Mouse (Mus musculus) MEL (cell line): ENCODE results near the gene Dhcr24. TPM values are rescaled to one million over a fixed set of nuclear protein-coding genes. Genes with fewer than 3 reads are reported as not detected.
A peak's percentile ranks its signal among the peaks of the same experiment; 100 is the strongest.

Experiments used
- DNase-seq: peaks from one replicate; pipeline ENCODE4 v3.0.0; 2011; ENCODE audit warnings: low read depth, low spot score
- H3K27ac ChIP-seq: 2 replicates; pipeline ENCODE4 v1.5.1; 2012; ENCODE audit warnings: low read depth, mild to moderate bottlenecking, control low read depth, low read length, moderate library complexity; ENCODE audit not compliant: control insufficient read depth
- H3K27me3 ChIP-seq, 2 experiments: fragments of 150-350 bp in 1 of 2; sonication (generic) in 1 of 2; 2 replicates each; pipeline ENCODE4 v1.6.1; 2012; ENCODE audit warnings: low read length in 2 of 2, mild to moderate bottlenecking in 2 of 2, improper control_type of control experiment in 1 of 2, moderate library complexity in 1 of 2; ENCODE audit not compliant: insufficient read depth in 2 of 2, control insufficient read depth in 1 of 2
- H3K36me3 ChIP-seq, 2 experiments: 2 replicates each; pipeline ENCODE4 v1.6.1; 2012 to 2014; ENCODE audit warnings: low read length in 2 of 2, improper control_type of control experiment in 1 of 2, inconsistent platforms in 1 of 2, mild to moderate bottlenecking in 1 of 2; ENCODE audit not compliant: insufficient read depth in 2 of 2, control insufficient read depth in 1 of 2
- H3K4me1 ChIP-seq, 2 experiments: fragments of 150-350 bp in 1 of 2; sonication (generic) in 1 of 2; 2 replicates each; pipeline ENCODE4 v1.6.1; 2012; ENCODE audit warnings: low read length in 2 of 2, improper control_type of control experiment in 1 of 2, mild to moderate bottlenecking in 1 of 2; ENCODE audit not compliant: insufficient read depth in 2 of 2, control insufficient read depth in 1 of 2
- H3K4me3 ChIP-seq, 2 experiments: fragments of 150-350 bp in 1 of 2; sonication (generic) in 1 of 2; 2 replicates each; pipeline ENCODE4 v1.5.1; 2012; ENCODE audit warnings: low read depth in 2 of 2, low read length in 2 of 2, mild to moderate bottlenecking in 2 of 2, moderate library complexity in 2 of 2, control low read depth in 1 of 2, improper control_type of control experiment in 1 of 2; ENCODE audit not compliant: control insufficient read depth in 1 of 2, insufficient read depth in 1 of 2
- H3K79me2 ChIP-seq: 2 replicates; pipeline ENCODE4 v1.6.1; 2012; ENCODE audit warnings: mild to moderate bottlenecking, low read length, moderate library complexity; ENCODE audit not compliant: control insufficient read depth, poor library complexity, insufficient read depth
- H3K9ac ChIP-seq: 2 replicates; pipeline ENCODE4 v1.6.1; 2012; ENCODE audit warnings: low read depth, mild to moderate bottlenecking, control low read depth, low read length, moderate library complexity; ENCODE audit not compliant: control insufficient read depth, poor library complexity, severe bottlenecking
- H3K9me3 ChIP-seq: fragments of 150-350 bp; sonication (generic); replicated peaks from 2 replicates; pipeline ENCODE4 v1.6.1; 2012; ENCODE audit warnings: mild to moderate bottlenecking, low read length, improper control_type of control experiment, moderate library complexity; ENCODE audit not compliant: insufficient read depth
- BHLHE40 ChIP-seq: IDR thresholded peaks from 2 replicates; pipeline ENCODE4 v1.6.1; 2012; ENCODE audit warnings: low read depth, mild to moderate bottlenecking, inconsistent platforms, low read length, improper control_type of control experiment, borderline replicate concordance
- CHD1 ChIP-seq: IDR thresholded peaks from 2 replicates; pipeline ENCODE4 v1.6.1; 2012; ENCODE audit warnings: low read depth, mild to moderate bottlenecking, inconsistent platforms, low read length, improper control_type of control experiment
- CHD2 ChIP-seq: IDR thresholded peaks from 2 replicates; pipeline ENCODE4 v1.6.1; 2011; ENCODE audit warnings: low read length, improper control_type of control experiment
- CTCF ChIP-seq, 3 experiments: IDR thresholded peaks in 2 of 3; conservative IDR thresholded peaks in 1 of 3; 2 replicates each; pipeline ENCODE4 v1.5.1; 2011 to 2012; ENCODE audit warnings: low read length in 3 of 3, low read depth in 2 of 3, mild to moderate bottlenecking in 2 of 3, improper control_type of control experiment in 1 of 3, inconsistent platforms in 1 of 3, mixed read lengths in 1 of 3, moderate library complexity in 1 of 3; ENCODE audit not compliant: control insufficient read depth in 1 of 3, insufficient read depth in 1 of 3, poor library complexity in 1 of 3, severe bottlenecking in 1 of 3
- ELF1 ChIP-seq: IDR thresholded peaks from 2 replicates; pipeline ENCODE4 v1.6.1; 2014; ENCODE audit warnings: low read depth, mild to moderate bottlenecking, inconsistent platforms, low read length, improper control_type of control experiment, moderate library complexity
- EP300 ChIP-seq, 2 experiments: IDR thresholded peaks; 2 replicates each; pipeline ENCODE4 v1.6.1; 2011; ENCODE audit warnings: improper control_type of control experiment in 2 of 2, low read length in 2 of 2, low read depth in 1 of 2, mild to moderate bottlenecking in 1 of 2
- HCFC1 ChIP-seq: IDR thresholded peaks from 2 replicates; pipeline ENCODE4 v1.6.1; 2012; ENCODE audit warnings: low read depth, mild to moderate bottlenecking, inconsistent platforms, low read length, improper control_type of control experiment, moderate library complexity
- MAFK ChIP-seq: IDR thresholded peaks from 2 replicates; pipeline ENCODE4 v1.6.1; 2011; ENCODE audit warnings: low read depth, mild to moderate bottlenecking, low read length, improper control_type of control experiment, borderline replicate concordance
- MAZ ChIP-seq: IDR thresholded peaks from 2 replicates; pipeline ENCODE4 v1.6.1; 2012; ENCODE audit warnings: low read depth, mild to moderate bottlenecking, inconsistent platforms, low read length, improper control_type of control experiment
- MEF2A ChIP-seq: IDR thresholded peaks from 2 replicates; pipeline ENCODE4 v1.6.1; 2014; ENCODE audit warnings: low read depth, mild to moderate bottlenecking, inconsistent platforms, low read length, improper control_type of control experiment; ENCODE audit not compliant: poor library complexity, insufficient replicate concordance, severe bottlenecking; ENCODE audit errors: extremely low read depth
- MXI1 ChIP-seq: IDR thresholded peaks from 2 replicates; pipeline ENCODE4 v1.6.1; 2011; ENCODE audit warnings: mild to moderate bottlenecking, low read depth, low read length, improper control_type of control experiment
- MYB ChIP-seq: IDR thresholded peaks from 2 replicates; pipeline ENCODE4 v1.6.1; 2011; ENCODE audit warnings: mild to moderate bottlenecking, low read depth, low read length, improper control_type of control experiment
- NRF1 ChIP-seq: IDR thresholded peaks from 2 replicates; pipeline ENCODE4 v1.6.1; 2014; ENCODE audit warnings: low read depth, mild to moderate bottlenecking, inconsistent platforms, low read length, improper control_type of control experiment, moderate library complexity; ENCODE audit not compliant: poor library complexity, insufficient read depth, severe bottlenecking
- POLR2A ChIP-seq, 2 experiments: IDR thresholded peaks; 2 replicates each; pipeline ENCODE4 v1.6.1; 2011 to 2012; ENCODE audit warnings: low read length in 2 of 2, mild to moderate bottlenecking in 2 of 2, control low read depth in 1 of 2, improper control_type of control experiment in 1 of 2, low read depth in 1 of 2, moderate library complexity in 1 of 2; ENCODE audit not compliant: control insufficient read depth in 1 of 2, insufficient read depth in 1 of 2, poor library complexity in 1 of 2
- POLR2AphosphoS2 ChIP-seq: IDR thresholded peaks from 2 replicates; pipeline ENCODE4 v1.6.1; 2011; ENCODE audit warnings: low read length, improper control_type of control experiment
- RAD21 ChIP-seq: IDR thresholded peaks from 2 replicates; pipeline ENCODE4 v1.6.1; 2011; ENCODE audit warnings: mild to moderate bottlenecking, low read depth, low read length, improper control_type of control experiment
- SIN3A ChIP-seq: IDR thresholded peaks from 2 replicates; pipeline ENCODE4 v1.6.1; 2012; ENCODE audit warnings: low read length, improper control_type of control experiment, inconsistent platforms
- SMC3 ChIP-seq: IDR thresholded peaks from 2 replicates; pipeline ENCODE4 v1.6.1; 2011; ENCODE audit warnings: low read depth, low read length, improper control_type of control experiment
- TBP ChIP-seq: IDR thresholded peaks from 2 replicates; pipeline ENCODE4 v1.8.0; 2011; ENCODE audit warnings: low read depth, low read length, improper control_type of control experiment
- TCF12 ChIP-seq: IDR thresholded peaks from 2 replicates; pipeline ENCODE4 v1.6.1; 2014; ENCODE audit warnings: low read depth, mild to moderate bottlenecking, inconsistent platforms, low read length, improper control_type of control experiment, moderate library complexity
- UBTF ChIP-seq: IDR thresholded peaks from 2 replicates; pipeline ENCODE4 v1.6.1; 2012; ENCODE audit warnings: low read depth, mild to moderate bottlenecking, inconsistent platforms, low read length, improper control_type of control experiment, moderate library complexity, borderline replicate concordance; ENCODE audit not compliant: insufficient read depth
- ZC3H11A ChIP-seq: IDR thresholded peaks from 2 replicates; pipeline ENCODE4 v1.6.1; 2012; ENCODE audit warnings: low read depth, mild to moderate bottlenecking, inconsistent platforms, low read length, improper control_type of control experiment
- ZKSCAN1 ChIP-seq: IDR thresholded peaks from 2 replicates; pipeline ENCODE4 v1.6.1; 2012; ENCODE audit warnings: low read depth, mild to moderate bottlenecking, inconsistent platforms, low read length, improper control_type of control experiment, moderate library complexity
- ZNF384 ChIP-seq: IDR thresholded peaks from 2 replicates; pipeline ENCODE4 v1.6.1; 2012; ENCODE audit warnings: low read depth, mild to moderate bottlenecking, inconsistent platforms, low read length, improper control_type of control experiment
- polyA plus RNA-seq, 2 experiments: library from polyadenylated mRNA; stranded (reverse) in 1 of 2; unstranded in 1 of 2; fragments of >175 nt in 1 of 2; fragments of >200 nt in 1 of 2; gene quantifications; 2 replicates each; pipeline versions ENCODE4 v1.2.1 to v1.2.4; 2012; ENCODE audit warnings: low replicate concordance in 2 of 2, low read depth in 1 of 2; ENCODE audit not compliant: insufficient read length in 2 of 2, insufficient read depth in 1 of 2, missing spikeins in 1 of 2
- total RNA-seq: library from RNA; depleted of rRNA; stranded (reverse); fragments of 300-350 nt; gene quantifications from 2 replicates; pipeline ENCODE4 v1.2.3, GENCODE M21; 2012

Dhcr24 gene
- total and polyA plus RNA-seq, 3 experiments, result 39.2 to 63.0 TPM; not detected in 1

DNA sequence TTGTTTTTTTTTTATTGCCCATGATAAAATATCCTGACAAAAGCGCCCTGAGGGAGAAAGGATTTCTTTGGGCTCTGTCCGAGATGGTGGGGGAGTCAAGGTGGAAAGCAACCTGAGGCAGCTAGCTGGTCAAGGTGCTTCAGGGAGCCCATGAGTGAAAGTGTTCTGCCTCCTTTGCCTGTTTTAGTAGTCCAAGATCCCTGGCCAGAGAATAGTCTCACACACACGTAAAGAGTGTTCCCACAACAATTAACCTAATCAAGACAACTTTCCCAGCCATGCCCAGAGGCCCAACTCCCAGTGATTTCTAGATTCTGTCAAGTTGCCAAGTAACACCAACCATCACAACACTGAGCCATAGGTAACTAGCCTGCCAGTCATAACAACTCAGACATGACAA is 38.3 kb upstream of the Dhcr24 start:
- no peak overlapping the region for H3K27ac ChIP-seq
- TF ChIP-seq POLR2AphosphoS2 (no peak), ELF1 (no peak), ZC3H11A (no peak), BHLHE40 (no peak), UBTF (no peak), CHD1 (no peak), TCF12 (no peak), MAFK (no peak), MYB (no peak), SIN3A (no peak)
- H3K4me3 ChIP-seq, result no peak overlapping the region
- peaks cover 0 to 4% of the 10 kb centered on the region in 2 experiments; a peak in 2 of 4 replicates for H3K4me1 ChIP-seq
- H3K9me3 ChIP-seq, result no peaks in the 10 kb centered on the region
- H3K36me3 ChIP-seq, result no peaks in the 10 kb centered on the region
- H3K9ac ChIP-seq, result no peak overlapping the region
- no peak for DNase-seq
- H3K79me2 ChIP-seq, result no peaks in the 10 kb centered on the region
- 0 out of 4 replicates have a peak, but pooled peaks cover 0 to 2% of the 10 kb centered on the region in 2 experiments for H3K27me3 ChIP-seq

GRCm38 (mm10) chr4:106524131-106524530 is 36.7 kb upstream of the Dhcr24 start:
- Histone ChIP-seq H3K9me3 (no peaks in the 10 kb centered on the region), H3K79me2 (no peaks in the 10 kb centered on the region), H3K4me1 (peaks cover 0 to 6% of the 10 kb centered on the region in 2 experiments; a peak in 2 of 4 replicates), H3K9ac (no peak overlapping the region), H3K36me3 (no peaks in the 10 kb centered on the region), H3K27ac (no peak overlapping the region), H3K4me3 (no peak overlapping the region), H3K27me3 (no peaks in the 10 kb centered on the region)
- DNase-seq, result peak; percentile 38
- TF ChIP-seq EP300 (IDR thresholded peaks at IDR 0.05; ENCODE audit: low read depth in 1 of 2, low read length in 2 of 2) (0 out of 4 replicates have a peak, but pooled peaks of 1 of the 2 experiments have one; percentile 9), MAZ (no peak)

DNA sequence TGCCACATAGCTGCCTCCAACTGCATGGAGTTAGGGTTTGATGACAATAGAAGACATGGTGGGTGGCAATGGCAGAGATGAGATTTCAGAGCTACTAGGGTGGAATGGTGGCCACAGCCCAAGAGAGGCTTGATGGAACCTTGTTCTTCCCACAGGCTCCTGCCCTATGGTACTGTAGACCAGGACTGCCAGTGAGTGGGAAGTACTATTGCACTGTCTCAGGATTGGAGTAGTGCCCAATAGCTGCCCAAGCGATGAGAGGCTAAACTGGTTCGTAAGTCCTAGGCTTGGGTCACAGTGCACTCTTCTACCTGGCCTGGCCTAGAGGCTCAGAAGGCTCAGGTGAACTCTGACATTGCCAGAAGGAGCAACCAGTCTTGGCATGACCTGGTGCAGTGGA is 35.8 kb upstream of the Dhcr24 start:
- TF ChIP-seq TBP (no peak), HCFC1 (no peak), CTCF (IDR thresholded peaks at IDR 0.05 in 2 of 3, conservative IDR thresholded peaks at IDR 0.05 in 1 of 3; ENCODE audit: control insufficient read depth in 1 of 3, insufficient read depth in 1 of 3, low read depth in 2 of 3, low read length in 3 of 3, poor library complexity in 1 of 3, severe bottlenecking in 1 of 3) (no peak), NRF1 (no peak), ZNF384 (no peak), MAZ (no peak), CHD2 (no peak), TCF12 (no peak), MXI1 (no peak), ZKSCAN1 (no peak), POLR2AphosphoS2 (no peak), SMC3 (no peak), POLR2A (IDR thresholded peaks at IDR 0.05; ENCODE audit: control insufficient read depth in 1 of 2, insufficient read depth in 1 of 2, low read depth in 1 of 2, low read length in 2 of 2, poor library complexity in 1 of 2) (no peak), RAD21 (no peak), MEF2A (no peak), EP300 (IDR thresholded peaks at IDR 0.05; ENCODE audit: low read depth in 1 of 2, low read length in 2 of 2) (no peak)
- H3K9me3 ChIP-seq, result no peaks in the 10 kb centered on the region
- no peak for DNase-seq

More for the DNA sequence above, 35.8 kb upstream of the Dhcr24 start:
- H3K79me2 ChIP-seq, result no peaks in the 10 kb centered on the region
- no peaks in the 10 kb centered on the region for H3K27me3 ChIP-seq
- peaks cover 0 to 8% of the 10 kb centered on the region in 2 experiments; a peak in 2 of 4 replicates for H3K4me1 ChIP-seq
- H3K9ac ChIP-seq, result no peak overlapping the region
- H3K36me3 ChIP-seq, result no peaks in the 10 kb centered on the region; a peak in 1 of 4 replicates
- H3K4me3 ChIP-seq, result no peak overlapping the region
- H3K27ac ChIP-seq, result no peak overlapping the region
